Mouse (Mus musculus): Measurements from ENCODE around the gene Mtfr1l.

GRCm38 (mm10) chr4:134560699-134561098 is 25.5 kb upstream of the Mtfr1l start:
- TF ChIP-seq POLR2A (IDR thresholded peaks at IDR 0.05; ENCODE audit: low read depth, low read length) = no peak
- no peak for TF ChIP-seq CTCF (IDR thresholded peaks at IDR 0.05; ENCODE audit: borderline replicate concordance, insufficient read depth, low read length)

Data from embryonic fibroblast, embryonic 13.5 days (primary cell).